Mouse (Mus musculus): Measurements from ENCODE around the gene Tdgf1.

- TF ChIP-seq POLR2A (IDR thresholded peaks at IDR 0.05; ENCODE audit: control insufficient read depth, low read depth, low read length) (no peak), CTCF (IDR thresholded peaks at IDR 0.05; ENCODE audit: control insufficient read depth, insufficient read depth, insufficient replicate concordance, low read depth, low read length) (no peak)
Measured at GRCm38 (mm10) chr9:110990204-110990603, 44.2 kb upstream of the Tdgf1 start, which contains the start of gene Rtp3.
